Mouse (Mus musculus) heart, embryonic 13.5 days (tissue): ENCODE measurements at regions not wholly inside any gene's neighbourhood (a gene's known extent, or its start where the extent isn't known, plus 50 kb on each side); places are given as distances from the start of the nearest gene placed in this dataset.
A peak's percentile ranks its signal among the peaks of the same experiment; 100 is the strongest.

Experiments
- ATAC-seq: fragments of 200-750 bp; cut with Nextera tagmentation; 2 replicates; pipeline ENCODE4 v1.8.0; 2017; ENCODE audit warnings: moderate TSS enrichment; ENCODE audit not compliant: insufficient number of reproducible peaks, low FRiP score, low TSS enrichment; ENCODE audit errors: extremely low read depth
- H3K27ac ChIP-seq: fragments of 300-500 bp; sonication (generic); replicated peaks from 2 replicates; pipeline ENCODE4 v1.5.1; 2015; ENCODE audit warnings: moderate library complexity, mild to moderate bottlenecking, inconsistent platforms
- H3K27me3 ChIP-seq: fragments of 300-500 bp; sonication (generic); replicated peaks from 2 replicates; pipeline ENCODE4 v1.6.1; 2015; ENCODE audit warnings: mild to moderate bottlenecking, inconsistent platforms
- H3K36me3 ChIP-seq: fragments of 300-500 bp; sonication (generic); 2 replicates; pipeline ENCODE4 v1.6.1; 2015; ENCODE audit warnings: mild to moderate bottlenecking, inconsistent platforms
- H3K4me1 ChIP-seq: fragments of 300-500 bp; sonication (generic); 2 replicates; pipeline ENCODE4 v1.6.1; 2015; ENCODE audit warnings: inconsistent platforms
- H3K4me2 ChIP-seq: fragments of 300-500 bp; sonication (generic); 2 replicates; pipeline ENCODE4 v1.6.1; 2015; ENCODE audit warnings: inconsistent platforms, mild to moderate bottlenecking, moderate library complexity
- H3K4me3 ChIP-seq: fragments of 300-500 bp; sonication (generic); 2 replicates; pipeline ENCODE4 v1.5.1; 2015; ENCODE audit warnings: moderate library complexity, mild to moderate bottlenecking, inconsistent platforms
- H3K9ac ChIP-seq: fragments of 300-500 bp; sonication (generic); 2 replicates; pipeline ENCODE4 v1.6.1; 2015; ENCODE audit warnings: inconsistent platforms, mild to moderate bottlenecking, moderate library complexity
- H3K9me3 ChIP-seq: fragments of 300-500 bp; sonication (generic); 2 replicates; pipeline ENCODE4 v1.6.1; 2016; ENCODE audit warnings: inconsistent platforms
- WGBS: fragments of 180-500 bp; shearing (Covaris S2); methylation state at CpG from one replicate; pipeline ENCODE4 v1.1.7; 2015; ENCODE audit warnings: mixed read lengths; 5-methylcytosine and 5-hydroxymethylcytosine counted together

GRCm38 (mm10) chr3:101162536-101163159 is 52.6 kb upstream of the Ptgfrn start:
- Histone ChIP-seq H3K9me3 (no peaks in the 10 kb centered on the region), H3K4me2 (peak overlapping the region; percentile 42), H3K27me3 (no peaks in the 10 kb centered on the region), H3K9ac (peak overlapping the region; percentile 15; the same call in 1 of the 2 replicates), H3K4me1 (peaks cover 46% of the 10 kb centered on the region), H3K36me3 (no peaks in the 10 kb centered on the region), H3K4me3 (no peak overlapping the region), H3K27ac (peak overlapping the region; percentile 58)
- no peak for ATAC-seq
- 43% methylated on average over 14 of the region's 14 CpGs for WGBS

GRCm38 (mm10) chr3:101161941-101162531 is 52.0 kb upstream of the Ptgfrn start:
- Histone ChIP-seq H3K4me1 (peaks cover 46% of the 10 kb centered on the region), H3K36me3 (no peaks in the 10 kb centered on the region), H3K27ac (peak overlapping the region; percentile 58), H3K4me3 (0 out of 2 replicates have a peak overlapping the region, but pooled peaks have one; percentile 12), H3K4me2 (peak overlapping the region; percentile 42), H3K27me3 (no peaks in the 10 kb centered on the region), H3K9ac (peak overlapping the region; percentile 20), H3K9me3 (no peaks in the 10 kb centered on the region)
- WGBS: 43% methylated on average over 14 of the region's 14 CpGs
- ATAC-seq: peak; percentile 19; the same call in 1 of the 2 replicates

- ATAC-seq: no peak
- WGBS: 16% methylated on average over 11 of the region's 11 CpGs
- Histone ChIP-seq H3K27ac (peak overlapping the region; percentile 58), H3K27me3 (no peaks in the 10 kb centered on the region), H3K4me3 (peak overlapping the region; percentile 12; the same call in 1 of the 2 replicates), H3K36me3 (no peaks in the 10 kb centered on the region), H3K4me2 (peak overlapping the region; percentile 42), H3K4me1 (peaks cover 46% of the 10 kb centered on the region), H3K9me3 (no peaks in the 10 kb centered on the region), H3K9ac (peak overlapping the region; percentile 20)
These were observed 51.4 kb upstream of the Ptgfrn start for GRCm38 (mm10) chr3:101161421-101161940.
